Mouse (Mus musculus) left cerebral cortex, postnatal 25 days (tissue): Measurements from ENCODE around the gene Snrpa1. TPM values are rescaled to one million over a fixed set of nuclear protein-coding genes. Genes with fewer than 3 reads are reported as not detected.

ENCODE experiments used
- DNase-seq, 2 experiments: peaks; one replicate each; pipeline ENCODE4 v3.0.0; 2022; ENCODE audit warnings: low spot score in 2 of 2, mixed read lengths in 1 of 2
- intact Hi-C: fragments of 180-260 bp; cut with DNase I; formaldehyde crosslinking; loops from one replicate; pipeline ENCODE4 v1.15.1; 2025
- total RNA-seq, 2 experiments: library from RNA; stranded (reverse); gene quantifications; 2 replicates each; pipeline ENCODE4 v1.2.3; 2021

Snrpa1 gene
- total RNA-seq, 2 experiments from 2014 or later = 29.8 to 33.1 TPM

DNA sequence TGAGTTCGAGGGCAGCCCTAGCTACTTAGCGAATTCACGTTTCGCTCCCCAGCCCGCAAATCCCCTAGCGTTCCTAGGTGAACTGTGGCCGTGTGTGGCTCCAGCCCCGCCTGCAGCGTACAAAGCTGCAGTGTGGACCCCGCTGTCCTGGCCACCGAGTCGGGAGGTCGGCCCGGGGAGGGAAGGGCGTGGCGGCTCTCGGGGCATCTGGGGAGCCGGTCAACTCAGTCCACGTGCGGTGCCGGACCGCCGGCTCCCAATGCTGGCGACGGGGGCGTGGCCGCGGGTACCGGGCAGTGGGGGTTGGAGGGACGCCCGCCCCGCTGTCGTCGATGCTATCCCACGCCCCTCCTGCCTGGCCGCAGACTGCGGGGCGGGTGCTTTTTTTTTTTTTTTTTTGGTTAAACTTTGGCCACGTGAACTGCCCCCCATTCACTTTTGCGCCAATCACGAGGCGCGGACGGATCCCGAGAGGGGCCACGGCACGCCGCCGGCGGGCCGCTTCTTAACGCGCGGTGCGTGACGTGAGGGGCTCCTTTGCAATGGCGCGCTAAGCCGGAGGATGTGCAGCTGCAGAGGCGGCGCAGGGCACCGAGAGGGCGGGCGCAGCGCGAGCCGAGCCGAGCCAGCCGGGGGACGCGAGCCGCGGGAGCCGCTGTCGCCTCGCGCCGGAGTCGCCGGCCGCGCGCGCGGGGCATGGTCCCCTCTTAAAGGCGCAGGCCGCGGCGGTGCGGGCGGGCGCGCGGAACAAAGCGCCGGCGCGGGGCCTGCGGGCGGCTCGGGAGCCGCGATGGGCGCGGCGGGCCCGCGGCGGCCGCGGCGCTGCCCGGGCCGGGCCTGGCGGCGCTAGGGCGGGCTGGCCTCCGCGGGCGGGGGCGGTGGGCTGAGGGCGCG, 50.4 kb downstream of the Snrpa1 start, which contains the start of gene Chsy1:
Chsy1 (plus strand) TSS at position 555 of the 894 bp plus-strand sequence.
- intact Hi-C loops = loop anchor here (2.0 to 5.0 kb wide), 2 partner anchors 142 to 553 kb away; no protein-coding TSS in a partner anchor
- peak; percentile 92 to 93 for DNase-seq

DNA sequence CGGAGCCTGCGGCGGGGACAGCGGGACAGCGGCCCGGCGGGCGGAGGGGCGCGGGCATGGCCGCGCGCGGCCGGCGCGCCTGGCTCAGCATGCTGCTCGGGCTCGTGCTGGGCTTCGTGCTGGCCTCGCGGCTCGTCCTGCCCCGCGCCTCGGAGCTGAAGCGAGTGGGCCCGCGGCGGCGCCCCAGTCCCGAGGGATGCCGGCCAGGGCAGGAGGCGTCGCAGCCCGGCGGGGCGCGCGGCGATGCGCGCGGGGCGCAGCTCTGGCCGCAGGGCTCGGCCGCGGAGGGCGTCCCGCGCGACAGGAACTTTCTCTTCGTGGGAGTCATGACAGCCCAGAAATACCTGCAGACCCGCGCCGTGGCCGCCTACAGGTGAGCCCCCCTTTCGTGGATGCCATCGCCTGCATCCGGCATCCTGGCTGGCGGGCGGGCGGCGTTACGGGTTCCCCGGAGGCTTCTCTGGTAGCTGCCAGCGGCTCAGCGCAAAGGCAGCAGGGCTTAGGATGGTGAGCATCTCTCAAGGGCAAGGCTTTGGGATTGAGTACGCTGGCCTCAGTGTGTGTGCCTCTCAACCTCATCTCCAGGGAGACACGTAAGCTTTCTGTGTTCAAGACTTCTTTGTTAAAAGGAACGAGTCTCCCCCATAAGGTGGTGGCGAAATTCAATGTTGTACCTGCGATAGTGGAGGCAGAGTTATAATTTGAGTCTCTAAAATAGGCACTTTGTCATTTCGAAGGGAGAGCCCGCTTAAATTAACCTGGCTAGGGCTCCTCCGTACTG, 51.2 kb downstream of the Snrpa1 start:
- peak; percentile 42 to 43 for DNase-seq

DNA sequence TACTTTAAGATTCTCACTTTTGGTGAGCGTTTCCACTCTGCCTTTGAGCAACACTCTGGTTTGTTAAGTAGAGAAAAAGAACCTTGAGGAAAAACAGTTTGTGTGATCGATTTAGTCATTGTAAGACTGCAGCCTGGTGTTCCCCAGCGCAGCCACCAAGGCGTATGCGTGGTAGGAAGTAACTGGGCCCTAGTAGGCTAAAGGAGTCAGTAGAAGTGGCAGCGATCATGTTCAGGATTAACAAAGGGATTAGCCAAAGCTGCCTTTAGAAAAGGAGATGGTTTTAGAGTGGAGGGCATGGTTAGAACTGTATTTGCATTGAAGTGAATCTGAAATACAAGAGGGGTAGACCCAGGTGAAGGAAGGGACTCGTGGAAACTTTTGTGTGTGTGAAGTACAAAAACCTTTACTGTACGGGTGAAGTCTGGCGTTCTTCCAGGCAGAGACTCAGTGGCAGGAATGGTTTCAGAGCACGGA, 51.9 kb downstream of the Snrpa1 start:
- no peak for DNase-seq
- intact Hi-C loops = loop anchor here (5.0 kb wide), 1 partner anchor 72 kb away; no protein-coding TSS in a partner anchor

More for the DNA sequence above, 51.2 kb downstream of the Snrpa1 start:
- intact Hi-C loops = loop anchor here (2.0 to 5.0 kb wide), 3 partner anchors 72 to 552 kb away; no protein-coding TSS in a partner anchor

DNA sequence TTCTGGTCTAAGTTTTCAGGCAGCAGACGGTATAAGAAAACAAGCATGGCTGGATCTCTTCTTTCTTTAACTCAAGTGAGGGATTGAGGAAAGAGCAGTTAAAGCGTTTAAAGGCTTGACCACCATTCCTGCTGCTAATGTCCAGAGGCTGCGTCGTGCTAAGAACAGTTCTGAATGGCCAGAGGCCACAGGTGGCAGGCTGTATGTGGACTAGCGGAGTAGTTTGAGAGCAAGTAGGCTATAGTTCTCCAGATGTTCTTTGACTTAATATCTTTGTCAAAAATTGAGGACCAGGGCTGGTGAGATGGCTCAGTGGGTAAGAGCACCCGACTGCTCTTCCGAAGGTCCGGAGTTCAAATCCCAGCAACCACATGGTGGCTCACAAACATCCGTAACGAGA, 52.4 kb downstream of the Snrpa1 start:
- no peak for DNase-seq
- intact Hi-C loops = loop anchor here (5.0 kb wide), 1 partner anchor 71 kb away; no protein-coding TSS in a partner anchor

DNA sequence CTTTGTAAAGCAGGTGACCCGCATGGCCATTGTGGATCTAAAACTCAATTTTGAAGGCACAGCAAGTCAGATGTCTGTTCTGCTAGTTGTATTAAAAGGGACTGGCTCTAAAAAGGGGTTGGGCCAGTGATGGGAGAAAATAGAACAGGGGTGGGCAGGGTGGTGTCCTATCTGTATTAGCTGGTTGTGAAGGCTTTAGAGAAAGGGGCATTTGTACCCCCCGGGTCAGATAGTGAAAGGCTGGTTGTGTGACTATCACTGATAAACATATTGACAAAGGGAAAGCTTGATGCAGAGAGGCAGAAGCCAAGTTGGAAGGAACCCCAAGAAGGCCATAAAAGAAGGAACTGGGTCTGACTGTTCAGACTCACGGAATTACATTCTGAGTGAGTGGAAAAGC, 54.8 kb downstream of the Snrpa1 start:
- intact Hi-C loops = loop anchor here (5.0 kb wide), 1 partner anchor 69 kb away; no protein-coding TSS in a partner anchor

DNA sequence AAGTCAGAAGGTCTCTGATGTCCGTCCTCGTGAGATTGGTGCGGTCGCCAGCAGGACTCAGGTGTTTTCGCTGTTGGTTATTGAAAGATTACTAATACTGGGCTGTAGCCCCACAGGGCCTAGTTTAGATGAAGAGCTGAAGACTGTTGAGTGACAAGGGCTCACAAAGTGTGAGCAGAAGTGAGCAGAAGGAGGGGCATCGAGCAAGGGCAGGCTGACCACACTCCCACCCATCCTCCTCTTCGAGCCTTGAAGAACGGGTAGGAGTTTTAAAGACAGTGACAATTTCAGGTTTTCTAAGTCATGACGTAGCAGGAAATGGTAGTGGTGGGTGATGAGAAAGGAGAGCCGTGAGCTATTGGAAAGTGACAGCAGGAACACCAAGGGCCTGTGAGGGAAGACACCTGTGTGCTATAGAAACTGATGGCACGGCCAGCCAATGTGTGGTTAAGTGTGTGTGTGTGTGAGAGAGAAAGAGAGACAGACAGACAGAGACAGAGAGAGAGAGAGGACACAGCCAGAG, 57.1 kb downstream of the Snrpa1 start:
- no peak for DNase-seq
- intact Hi-C loops = no loop called here

More for the DNA sequence above, 54.8 kb downstream of the Snrpa1 start:
- no peak for DNase-seq

DNA sequence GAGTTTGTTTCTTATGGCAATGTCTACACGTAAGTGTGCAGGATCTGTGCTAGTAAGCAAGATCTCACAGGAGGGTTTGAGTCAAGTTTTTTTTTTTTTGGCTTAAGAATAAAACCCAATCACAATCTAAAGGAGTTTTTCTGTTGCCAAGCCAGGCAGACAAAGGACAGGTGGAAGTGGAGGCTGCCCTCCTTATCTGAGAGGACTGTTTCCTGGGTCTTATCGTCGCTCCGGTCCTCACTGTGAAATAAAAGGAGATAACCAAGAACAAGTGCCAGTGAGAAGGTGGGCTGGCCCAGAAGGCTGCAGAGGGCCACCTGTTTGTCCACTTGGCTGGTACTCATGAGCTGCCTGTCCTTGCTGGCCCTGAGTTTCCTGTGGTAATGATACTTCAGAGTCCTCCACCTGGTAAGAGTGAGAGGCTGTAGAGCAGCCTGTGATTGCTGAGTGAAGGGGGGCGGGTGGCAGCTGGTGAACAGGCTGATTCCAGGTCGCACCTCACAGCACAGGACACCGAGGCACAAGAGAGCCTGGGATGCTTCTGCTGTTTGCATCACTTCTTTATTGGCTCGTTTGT, 58.2 kb downstream of the Snrpa1 start:
- intact Hi-C loops = no loop called here

DNA sequence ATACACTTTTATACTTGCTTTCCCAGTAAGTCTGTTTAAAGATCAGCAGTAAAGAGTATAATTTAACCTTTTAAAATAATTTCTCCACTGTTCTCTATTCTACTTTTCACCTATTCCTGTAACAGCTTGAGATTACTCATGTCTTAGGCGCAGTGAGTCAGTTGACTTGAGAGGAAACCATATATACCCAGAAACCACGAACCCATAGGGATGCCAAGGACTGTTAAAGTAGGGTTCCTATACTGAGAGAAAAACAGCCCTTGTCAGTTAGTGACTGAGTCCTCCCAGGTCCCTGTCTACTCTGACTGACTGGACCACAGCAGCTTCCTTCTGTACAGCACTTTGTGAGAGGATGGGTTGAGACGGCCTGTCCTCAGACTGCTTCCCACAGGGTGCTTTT, 59.2 kb downstream of the Snrpa1 start:
- DNase-seq = peak in 1 of 2 experiments; percentile 28
- intact Hi-C loops = no loop called here

More for the DNA sequence above, 58.2 kb downstream of the Snrpa1 start:
- DNase-seq = no peak

DNA sequence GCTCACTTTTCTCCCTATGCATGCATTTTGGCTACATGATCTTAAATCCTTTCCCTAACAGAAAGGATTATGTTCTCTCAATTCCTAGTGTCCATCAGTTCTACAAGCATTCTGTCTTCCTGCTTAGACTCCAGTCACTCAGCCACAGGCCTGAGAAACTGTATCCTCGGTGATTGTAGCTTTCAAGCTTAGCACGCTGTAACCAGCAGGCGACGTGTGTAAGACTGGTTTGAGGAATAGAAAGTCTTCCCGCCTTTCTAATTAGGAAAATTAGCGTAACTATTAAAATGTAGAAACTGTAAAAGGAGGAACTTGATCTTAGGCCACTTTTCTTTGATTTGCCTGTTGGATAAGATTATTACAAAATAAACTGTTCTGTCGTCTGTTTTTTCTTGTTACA, 60.0 kb downstream of the Snrpa1 start:
- intact Hi-C loops = no loop called here
- DNase-seq = no peak

DNA sequence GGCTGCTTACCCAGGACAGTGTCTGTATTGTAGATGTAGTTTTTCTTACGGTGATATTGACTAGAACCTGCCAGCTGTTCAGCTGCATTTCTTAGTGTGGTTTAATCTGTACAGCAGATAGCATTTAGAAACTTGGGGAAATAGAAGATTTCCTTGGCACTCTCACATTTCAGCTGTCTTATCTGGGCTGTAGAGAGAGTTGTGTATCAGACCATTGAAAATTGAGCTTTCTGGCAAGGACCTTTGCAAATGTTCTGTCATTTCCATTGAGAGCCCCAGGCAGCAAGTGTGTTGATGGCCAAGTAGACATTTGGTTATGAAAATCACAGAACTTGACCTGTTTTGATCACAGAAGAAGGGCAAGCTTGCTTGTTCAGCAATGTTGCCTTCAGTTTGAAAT, 61.3 kb downstream of the Snrpa1 start:
- intact Hi-C loops = no loop called here

DNA sequence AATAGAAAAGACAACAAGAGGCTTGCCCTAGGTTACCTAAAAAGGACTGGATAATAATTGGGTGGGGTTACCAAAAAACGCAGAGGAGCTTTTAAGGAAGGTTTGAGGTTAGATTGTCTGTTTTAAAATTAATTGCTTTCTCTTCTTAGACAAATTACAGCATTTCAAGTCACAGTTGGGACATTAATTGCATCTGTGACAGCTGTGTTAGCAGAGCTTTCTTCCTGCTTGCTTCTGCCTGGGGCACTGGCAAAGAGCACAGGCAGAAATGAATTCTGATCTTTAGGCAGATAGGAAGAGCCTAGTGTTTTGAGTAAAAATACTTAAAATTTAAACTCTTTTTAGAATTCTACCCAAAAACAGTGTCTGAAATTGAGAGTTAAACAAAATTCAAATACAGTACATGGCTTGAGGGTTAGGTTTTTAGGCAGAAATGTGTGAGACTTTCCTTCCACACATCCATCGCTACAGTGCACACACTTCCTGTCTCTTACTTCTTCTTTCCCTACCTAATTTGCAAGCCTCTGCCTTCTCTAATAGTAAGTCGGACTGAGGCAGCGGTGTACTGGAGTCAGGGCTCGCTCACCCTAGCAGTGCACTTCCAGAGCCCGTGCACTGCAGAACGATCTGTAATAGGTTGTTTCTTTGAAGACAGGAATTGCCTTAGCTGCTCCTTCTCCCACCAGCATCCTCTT, 62.0 kb downstream of the Snrpa1 start:
- DNase-seq = no peak
- intact Hi-C loops = no loop called here

More for the DNA sequence above, 61.3 kb downstream of the Snrpa1 start:
- DNase-seq = no peak

Other genes with a start within 250 kb of the Snrpa1 start
- gene Pcsk6, start 197.3 kb upstream of the Snrpa1 start, total RNA-seq = 1 to 10 TPM; 8.5 to 8.7 TPM
- not detected for gene Gm45213, start 15.4 kb upstream of the Snrpa1 start, total RNA-seq
- gene Selenos, start 20.6 kb downstream of the Snrpa1 start, total RNA-seq = 10 to 100 TPM; 47.4 to 59.4 TPM
- gene Chsy1, start 50.5 kb downstream of the Snrpa1 start, total RNA-seq = 10 to 100 TPM; 17.0 to 18.4 TPM